Mouse (Mus musculus): Measurements from ENCODE around the gene Fitm2.

GRCm38 (mm10) chr2:163438246-163438618 is 34.2 kb downstream of the Fitm2 start, which contains the start of gene Gdap1l1:
- no peak for TF ChIP-seq CTCF (IDR thresholded peaks at IDR 0.05; ENCODE audit: control insufficient read depth, insufficient read depth, insufficient read length)
- no peak for TF ChIP-seq MAX (IDR thresholded peaks at IDR 0.05)
- TF ChIP-seq CEBPB (IDR thresholded peaks at IDR 0.05; ENCODE audit: low read depth): no peak
- TF ChIP-seq MYOD1 (IDR thresholded peaks at IDR 0.05; ENCODE audit: control insufficient read depth, insufficient read length, low read depth): no peak
- TF ChIP-seq USF1 (IDR thresholded peaks at IDR 0.05; ENCODE audit: low read depth): no peak

Measured in C2C12 (cell line).